Mouse (Mus musculus) MEL-GATA-1-ER (cell line): ENCODE data around the gene Plscr3.

Experiments
- DNase-seq: peaks from one replicate; pipeline ENCODE4 v3.0.0-alpha.2; 2012; ENCODE audit warnings: low read depth; ENCODE audit errors: extremely low read depth

Plscr3 gene

DNA sequence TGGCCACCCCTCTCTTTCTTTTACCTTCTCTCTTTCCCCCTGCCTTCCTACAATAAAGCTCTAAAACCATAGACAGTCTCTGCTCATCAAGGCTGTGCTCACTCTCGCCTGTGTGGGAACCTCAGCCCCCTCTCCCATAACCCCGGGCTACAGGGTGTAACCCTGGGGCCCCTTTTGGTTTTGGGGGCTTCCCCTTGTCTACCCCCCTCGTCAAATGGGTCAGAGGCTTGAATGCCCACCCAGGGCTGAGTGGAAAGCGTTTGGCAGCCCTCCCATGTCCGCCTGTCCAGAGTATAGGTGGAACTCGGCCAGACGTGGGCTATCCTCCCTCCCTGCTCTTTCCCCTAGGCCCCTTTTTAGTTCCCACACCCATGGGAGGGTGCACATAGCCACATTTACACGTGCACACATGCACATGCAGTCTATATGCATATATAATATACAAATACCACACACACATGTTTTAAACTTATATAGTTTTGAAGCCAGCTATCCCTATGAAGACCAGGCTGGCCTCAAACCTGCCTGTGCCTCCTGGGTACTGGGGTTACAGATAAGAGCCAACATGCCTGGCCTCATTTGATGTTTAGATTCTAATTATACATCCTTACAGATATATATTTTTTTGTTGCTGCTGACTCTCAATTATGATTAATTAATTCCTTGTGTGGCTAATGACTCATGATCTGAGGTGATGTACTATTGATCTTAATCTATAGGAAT lies 18.1 kb downstream of the Plscr3 start:
- no peak for DNase-seq

- no peak for DNase-seq
Measured at GRCm38 (mm10) chr11:69865561-69865960, 19.4 kb downstream of the Plscr3 start.

- DNase-seq, result no peak
Measured at GRCm38 (mm10) chr11:69867335-69867734, 21.2 kb downstream of the Plscr3 start.

- no peak for DNase-seq
Measured at GRCm38 (mm10) chr11:69870289-69871069, 24.3 kb downstream of the Plscr3 start.

DNA sequence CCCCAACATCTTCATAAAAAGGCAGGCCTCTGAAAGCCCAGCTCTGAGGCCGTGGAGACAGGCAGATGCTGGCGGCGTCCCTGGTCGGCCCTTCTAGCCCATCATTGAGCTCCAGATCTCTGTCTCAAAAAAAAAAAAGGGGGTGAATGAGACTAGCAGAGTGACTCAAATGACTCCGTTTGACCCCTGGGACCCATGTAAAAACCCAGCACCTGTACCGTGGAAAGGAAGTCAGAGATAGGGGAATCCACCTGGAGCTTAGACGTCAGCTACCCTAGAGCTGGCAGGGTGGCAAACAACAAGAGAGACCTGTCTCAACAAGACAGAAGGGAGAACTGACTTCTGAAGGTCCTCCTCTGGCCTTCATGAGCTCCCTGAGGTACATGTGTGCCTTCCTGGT lies 25.6 kb downstream of the Plscr3 start:
- DNase-seq, result no peak

DNA sequence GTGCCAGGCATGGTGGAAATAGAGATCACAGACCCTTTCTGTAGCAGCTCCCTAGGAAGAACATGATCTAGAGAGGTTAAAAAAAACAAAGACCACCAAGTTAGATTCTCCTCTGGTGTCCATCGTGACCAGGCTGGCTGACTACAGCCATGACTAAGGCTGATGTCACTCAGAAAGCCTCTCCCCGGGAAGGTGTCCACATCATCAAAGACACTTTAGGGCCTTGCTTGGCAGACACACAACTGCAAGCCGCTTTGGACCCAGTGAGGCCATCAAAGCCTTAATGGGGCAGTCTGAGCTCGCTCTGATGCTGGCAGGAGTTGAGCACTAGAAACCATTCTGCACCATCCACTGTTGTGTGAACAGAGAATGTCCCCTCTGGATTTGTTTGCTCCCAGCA lies 26.3 kb downstream of the Plscr3 start:
- DNase-seq, result no peak

DNA sequence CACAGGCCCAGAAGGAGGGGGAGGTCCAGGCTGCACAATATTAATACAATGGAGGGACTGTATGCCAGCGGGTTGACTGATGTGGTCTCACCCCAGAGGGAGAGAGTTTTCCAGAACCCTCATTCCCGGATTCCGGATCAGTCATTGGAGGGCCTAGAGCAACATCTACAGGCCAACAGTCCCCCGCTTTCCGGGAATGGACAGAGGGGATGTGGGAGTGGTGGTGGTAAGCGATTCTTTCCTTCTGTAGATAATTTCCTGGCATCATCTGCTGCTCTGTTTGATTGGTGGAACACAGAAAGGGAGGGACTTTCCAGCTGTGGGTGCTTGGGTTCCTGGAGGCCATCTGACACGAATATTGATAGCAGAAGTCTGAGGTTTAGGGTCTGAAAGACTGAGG lies 30.0 kb downstream of the Plscr3 start:
- peak; percentile 83 for DNase-seq

DNA sequence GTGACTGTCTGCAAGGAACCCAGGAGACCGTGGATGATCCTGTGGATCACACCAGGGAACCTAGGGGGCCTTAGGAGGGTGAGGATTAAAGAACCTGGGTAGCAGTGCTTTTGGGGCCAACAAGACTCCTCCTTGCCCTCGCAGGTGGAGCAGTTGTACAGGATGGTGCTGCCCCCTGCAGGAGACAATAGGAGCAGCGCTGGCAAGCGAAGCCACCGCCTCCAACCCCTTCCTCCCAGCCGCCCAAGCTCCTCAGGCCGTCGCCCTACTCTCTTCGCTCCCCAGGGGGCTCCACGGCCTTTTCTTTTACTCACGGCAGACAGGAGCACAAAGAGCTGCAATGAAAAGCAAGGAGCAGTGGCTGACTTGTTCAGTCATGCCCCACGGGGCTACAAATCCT lies 30.7 kb downstream of the Plscr3 start:
- DNase-seq, result peak; percentile 72

DNA sequence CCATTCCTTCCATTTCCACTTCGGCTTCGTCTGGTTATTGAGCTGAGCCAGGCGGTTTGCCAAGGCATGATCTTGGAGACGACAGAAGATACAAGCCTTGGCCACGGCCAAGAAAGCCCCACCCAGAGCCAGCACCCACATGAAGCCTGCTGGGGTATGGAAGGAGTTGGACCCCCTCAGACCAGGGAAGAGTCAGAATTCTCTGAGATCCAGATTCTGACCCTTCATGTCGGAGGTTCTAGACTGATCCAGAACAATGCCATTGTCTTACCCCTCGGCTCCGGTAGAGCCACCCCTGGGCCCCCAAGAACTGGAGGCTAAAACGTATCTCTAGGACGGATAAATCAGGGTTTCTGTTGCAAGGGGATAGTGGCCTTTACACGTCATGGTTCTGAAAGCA lies 31.7 kb downstream of the Plscr3 start, which contains the start of gene Tmem95:
Gene Tmem95 (minus strand): TSS at position 141 of the 400 bp plus-strand sequence.
- no peak for DNase-seq

DNA sequence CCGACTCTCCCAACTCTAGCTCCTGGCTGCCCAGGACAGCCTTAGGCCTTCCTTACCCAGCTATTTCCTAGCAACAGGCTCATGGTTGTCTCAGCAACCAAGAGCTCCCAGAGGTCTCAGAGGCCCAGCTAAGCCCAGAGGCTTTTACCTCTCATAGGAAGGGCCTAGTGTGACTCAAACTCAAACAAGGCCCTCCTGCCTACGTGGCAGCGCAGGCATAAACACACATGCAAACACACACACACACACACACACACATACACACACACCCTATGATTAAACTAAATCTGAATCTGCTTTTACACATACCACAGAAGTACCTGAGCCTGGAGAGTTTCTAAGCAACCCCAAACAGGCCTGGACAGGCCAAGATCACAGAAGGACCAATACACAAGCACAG lies 32.2 kb downstream of the Plscr3 start:
- no peak for DNase-seq

DNA sequence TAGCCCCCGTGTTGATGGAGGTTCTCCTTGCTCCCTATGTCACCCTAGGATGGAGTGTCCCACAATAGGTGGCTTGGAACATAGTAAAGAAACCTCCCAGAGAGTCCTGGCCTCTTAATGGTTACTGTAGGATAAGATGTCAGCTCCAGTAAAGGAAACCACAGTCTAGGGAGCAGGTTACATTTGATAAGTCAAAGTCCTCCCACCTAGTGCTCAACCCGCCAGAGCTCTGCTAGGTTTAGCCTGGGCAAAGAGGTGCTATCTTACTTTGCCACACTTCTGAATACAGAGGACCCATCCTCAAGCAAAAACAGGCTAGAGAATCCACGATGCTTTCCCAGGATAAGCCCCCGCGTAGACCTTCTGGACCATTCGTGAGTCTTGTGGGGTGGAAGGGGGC lies 32.8 kb downstream of the Plscr3 start:
- peak; percentile 66 for DNase-seq

- no peak for DNase-seq
Measured at GRCm38 (mm10) chr11:69879711-69880110, 33.5 kb downstream of the Plscr3 start.

GRCm38 (mm10) chr11:69880506-69880852 lies 34.3 kb downstream of the Plscr3 start:
- no peak for DNase-seq

GRCm38 (mm10) chr11:69880853-69881603 lies 34.9 kb downstream of the Plscr3 start, which contains the start of gene Kctd11:
Kctd11 (minus strand) TSS chr11:69881406.
- no peak for DNase-seq

- DNase-seq, result no peak
Measured at GRCm38 (mm10) chr11:69881787-69882670, 35.9 kb downstream of the Plscr3 start.

DNA sequence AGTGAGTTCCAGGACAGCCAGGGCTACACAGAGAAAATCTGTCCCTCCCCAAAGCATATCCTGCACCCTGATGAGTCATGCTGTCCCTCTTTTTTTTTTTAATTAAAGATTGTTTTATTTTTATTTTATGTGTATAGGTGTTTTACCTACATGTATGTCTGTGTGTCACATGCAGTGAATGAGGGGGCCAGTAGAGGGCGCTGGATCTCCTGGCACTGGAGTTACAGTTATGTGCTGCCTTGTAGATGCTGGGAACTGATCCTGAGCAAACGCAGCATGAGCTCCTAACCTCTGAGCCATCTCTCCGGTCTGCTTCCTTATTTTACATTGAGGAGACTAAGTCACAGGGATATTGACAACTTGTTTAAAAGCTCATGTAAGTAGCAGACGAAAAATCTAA lies 36.9 kb downstream of the Plscr3 start:
- no peak for DNase-seq

GRCm38 (mm10) chr11:69883527-69884151 lies 37.5 kb downstream of the Plscr3 start:
- DNase-seq, result no peak

DNA sequence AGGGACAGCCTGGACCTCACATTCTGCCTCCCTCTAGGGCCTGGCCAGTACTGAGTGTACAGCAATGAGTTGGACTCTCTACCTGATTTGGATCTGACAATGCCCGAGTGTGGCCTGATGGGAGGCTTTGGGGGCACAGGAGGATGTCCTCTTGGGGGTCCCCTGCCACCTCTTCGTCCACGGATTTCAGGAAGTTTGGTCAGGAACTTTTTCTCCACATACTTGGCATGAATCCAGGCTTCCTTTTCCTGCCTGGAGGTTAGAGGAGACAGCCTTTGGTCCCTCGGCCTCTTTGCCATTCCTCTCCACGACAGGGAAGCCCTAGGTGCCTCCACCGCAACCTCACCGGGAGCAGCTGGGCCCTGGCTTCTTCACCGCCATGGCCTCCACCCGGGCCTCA lies 38.1 kb downstream of the Plscr3 start:
- DNase-seq, result no peak

- no peak for DNase-seq
Measured at GRCm38 (mm10) chr11:69884663-69885062, 38.5 kb downstream of the Plscr3 start.

DNA sequence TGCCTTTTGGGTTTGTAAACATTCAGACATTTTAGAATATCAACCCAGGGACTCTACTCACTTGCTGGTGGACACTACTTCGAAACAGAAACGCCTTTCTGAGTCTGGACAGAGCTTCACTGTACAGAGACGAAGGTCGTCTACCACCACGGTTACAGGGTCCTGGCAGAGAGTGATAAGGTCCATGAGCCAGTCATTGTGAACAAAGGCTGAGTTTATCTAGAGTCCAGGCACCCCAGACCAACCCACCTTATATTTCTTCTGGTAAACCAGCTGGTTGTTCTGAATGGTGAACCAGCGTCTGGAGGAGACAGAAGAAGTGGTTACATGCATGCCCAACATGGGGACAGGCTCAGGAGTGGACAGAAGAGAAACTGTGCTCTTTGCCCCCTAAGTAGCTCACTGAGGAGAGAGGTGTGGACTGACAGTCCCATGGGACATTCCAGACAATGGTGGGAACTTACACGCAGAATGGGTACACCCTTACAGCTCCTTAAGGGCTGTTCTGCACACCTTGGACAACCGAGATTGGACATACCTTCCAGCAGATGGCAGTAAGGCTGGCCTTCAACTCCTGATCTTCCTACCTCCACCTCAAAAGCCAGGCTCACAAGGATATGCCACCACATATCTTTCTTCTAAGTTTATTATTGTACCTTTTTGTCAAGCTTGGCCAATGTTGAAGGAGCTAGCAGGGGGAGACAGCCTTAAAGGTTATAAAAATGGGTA lies 40.9 kb downstream of the Plscr3 start:
- DNase-seq, result no peak
